Mouse (Mus musculus) embryonic fibroblast, embryonic 13.5 days (primary cell): ENCODE measurements around the gene Ece2.

Experiments
- CTCF ChIP-seq: IDR thresholded peaks from 2 replicates; pipeline ENCODE4 v1.5.1; 2011; ENCODE audit warnings: mild to moderate bottlenecking, control low read depth, low read length, moderate library complexity, borderline replicate concordance; ENCODE audit not compliant: insufficient read depth
- POLR2A ChIP-seq: IDR thresholded peaks from 2 replicates; pipeline ENCODE4 v1.6.1; 2011; ENCODE audit warnings: low read depth, mild to moderate bottlenecking, control low read depth, low read length, moderate library complexity

DNA sequence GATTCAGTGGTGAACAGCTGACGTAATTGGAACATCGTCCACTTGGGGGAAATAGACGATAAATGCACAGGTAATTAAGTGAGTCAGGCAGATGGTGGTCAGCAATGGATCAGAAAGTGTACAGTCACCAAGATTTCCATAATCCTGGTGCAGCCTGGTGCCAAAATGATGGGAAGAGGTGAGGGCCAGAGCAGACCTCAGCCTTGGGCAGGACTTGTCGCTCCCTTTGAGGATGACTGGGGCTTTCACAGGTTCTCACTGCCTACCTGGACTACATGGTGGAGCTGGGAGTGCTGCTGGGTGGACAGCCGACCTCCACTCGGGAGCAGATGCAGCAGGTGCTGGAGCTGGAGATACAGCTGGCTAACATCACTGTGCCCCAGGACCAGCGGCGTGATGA is 7.8 kb downstream of the Ece2 start:
- TF ChIP-seq CTCF (no peak), POLR2A (no peak)
